Mouse (Mus musculus): ENCODE results near the gene Rere.

DNA sequence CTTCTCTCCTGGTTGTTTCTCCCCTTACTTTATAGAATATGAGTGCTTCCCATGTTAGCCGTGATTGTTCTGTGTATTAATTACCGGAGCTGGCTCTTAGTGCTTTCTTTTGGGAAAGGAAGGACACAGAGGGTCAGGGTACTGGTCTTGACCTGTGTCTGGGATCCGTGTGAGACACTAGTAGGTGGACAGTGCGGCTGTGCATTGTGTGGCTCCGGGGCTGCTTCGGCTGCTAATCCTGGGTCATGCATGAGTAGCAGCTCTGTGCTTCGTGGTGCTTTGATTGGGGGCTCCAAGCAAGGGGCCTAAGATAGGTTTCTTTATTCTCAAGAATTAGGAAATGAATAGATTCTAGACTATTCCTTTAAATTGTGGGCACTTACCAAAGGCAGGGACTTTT lies 175.0 kb downstream of the Rere start:
- TF ChIP-seq CTCF (IDR thresholded peaks at IDR 0.05; ENCODE audit: low read depth) (no peak), EP300 (optimal IDR thresholded peaks at IDR 0.05) (no peak)
